Mouse (Mus musculus) gastrocnemius, postnatal 14 days (tissue): ENCODE results near the gene Zbtb48. TPM values are rescaled to one million over a fixed set of nuclear protein-coding genes. Genes with fewer than 3 reads are reported as not detected.
A peak's percentile ranks its signal among the peaks of the same experiment; 100 is the strongest.

Experiments used
- DNase-seq: peaks from one replicate; pipeline ENCODE4 v3.0.0; 2021; ENCODE audit warnings: mixed read lengths
- intact Hi-C: fragments of 180-260 bp; cut with DNase I; formaldehyde crosslinking; loops from one replicate; pipeline ENCODE4 v1.15.1; 2025; ENCODE audit warnings: low total_unique reads
- total RNA-seq, 2 experiments: library from RNA; stranded (reverse); gene quantifications; 2 replicates each; pipeline ENCODE4 v1.2.3; 2021

Gene Zbtb48
- total RNA-seq, 2 experiments from 2014 or later = 1.8 to 3.3 TPM

- intact Hi-C loops = no loop called here
- no peak for DNase-seq
Measured at GRCm38 (mm10) chr4:151985886-151986285, 41.6 kb downstream of the Zbtb48 start.

DNA sequence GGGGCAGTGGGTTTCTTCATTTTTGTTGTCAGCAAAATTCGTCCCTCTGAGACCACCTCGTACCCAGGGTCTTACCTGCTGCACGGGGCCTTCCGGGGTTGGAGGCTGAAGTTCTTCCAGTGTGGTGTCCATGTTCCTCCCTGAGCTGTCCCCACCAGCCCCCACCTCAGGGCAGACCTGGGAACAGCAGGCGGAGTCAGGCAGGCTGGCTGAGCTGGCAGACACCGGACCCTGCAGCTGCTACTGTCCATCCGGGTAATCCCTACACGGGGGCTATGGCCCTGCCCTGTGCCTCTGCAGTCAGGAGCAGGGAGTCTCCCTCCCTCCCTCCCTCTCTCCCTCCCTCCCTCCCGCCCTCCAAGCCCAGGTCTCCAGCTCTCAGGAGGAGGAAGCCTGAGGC is 43.9 kb downstream of the Zbtb48 start:
- DNase-seq = peak; percentile 91
- intact Hi-C loops = loop anchor here (2.0 kb wide), 1 partner anchor 43 kb away; the partner anchor contains the start of gene Zbtb48

DNA sequence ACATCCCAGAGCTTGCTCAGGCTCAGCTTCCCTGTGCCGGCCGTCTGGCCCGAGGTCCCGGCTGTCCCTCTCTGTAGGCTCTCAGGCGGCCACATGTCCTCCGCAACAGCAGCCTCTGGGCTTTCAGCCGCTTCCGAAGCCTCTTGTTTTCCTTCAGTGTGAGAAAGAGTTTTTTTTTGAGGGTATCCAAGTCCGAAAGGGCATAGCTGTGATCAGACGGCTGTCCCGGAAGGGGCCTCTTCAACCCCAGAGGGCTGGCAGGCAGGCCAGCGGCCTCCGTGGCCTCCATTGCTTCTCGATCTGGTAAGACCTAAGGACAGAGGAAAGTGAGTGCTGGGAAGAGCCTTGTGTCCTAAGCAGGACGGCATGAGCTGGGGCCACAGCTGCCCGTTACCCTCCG is 44.4 kb downstream of the Zbtb48 start:
- no peak for DNase-seq
- intact Hi-C loops = loop anchor here (2.0 kb wide), 1 partner anchor 44 kb away; the partner anchor contains the start of gene Zbtb48

DNA sequence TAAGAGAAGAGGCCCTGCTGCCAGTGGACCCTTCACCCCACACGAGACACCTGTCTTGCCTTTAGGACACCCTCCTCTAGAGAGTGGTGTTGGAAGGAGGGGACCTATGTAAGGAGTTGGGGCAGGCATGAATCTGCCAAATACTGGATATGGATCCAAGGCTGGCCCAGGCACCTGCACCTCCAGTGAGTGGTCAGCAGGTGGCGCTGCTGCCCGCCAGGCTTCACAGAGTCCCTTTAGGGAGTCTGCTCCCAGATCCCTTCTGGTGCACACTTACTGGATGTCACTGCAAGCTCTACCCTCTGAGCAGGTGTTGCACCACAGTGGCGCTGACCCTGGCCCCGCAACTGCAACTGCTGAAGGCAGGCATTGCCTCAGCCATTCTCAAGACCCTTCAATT is 46.1 kb downstream of the Zbtb48 start:
- peak; percentile 79 for DNase-seq
- intact Hi-C loops = no loop called here

DNA sequence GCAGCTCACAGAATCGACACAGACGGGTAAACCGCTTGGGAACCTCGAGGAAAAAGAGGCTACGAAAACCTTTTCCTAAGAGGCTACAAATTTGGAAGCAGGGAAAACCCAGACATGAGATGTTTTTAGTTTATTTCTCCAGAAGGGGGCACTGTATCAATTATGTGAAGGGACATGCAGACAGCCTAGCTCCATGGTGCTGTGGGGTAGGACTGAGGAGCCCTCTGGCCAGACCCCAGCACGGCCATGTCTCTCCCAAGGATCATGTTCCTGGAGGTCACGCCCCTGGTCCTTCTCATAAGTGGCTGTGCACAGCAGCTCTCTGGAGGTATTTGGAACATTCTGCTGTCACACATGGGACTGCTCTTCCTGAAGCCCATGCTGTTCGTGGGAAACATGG is 46.8 kb downstream of the Zbtb48 start:
- DNase-seq = no peak
- intact Hi-C loops = no loop called here

DNA sequence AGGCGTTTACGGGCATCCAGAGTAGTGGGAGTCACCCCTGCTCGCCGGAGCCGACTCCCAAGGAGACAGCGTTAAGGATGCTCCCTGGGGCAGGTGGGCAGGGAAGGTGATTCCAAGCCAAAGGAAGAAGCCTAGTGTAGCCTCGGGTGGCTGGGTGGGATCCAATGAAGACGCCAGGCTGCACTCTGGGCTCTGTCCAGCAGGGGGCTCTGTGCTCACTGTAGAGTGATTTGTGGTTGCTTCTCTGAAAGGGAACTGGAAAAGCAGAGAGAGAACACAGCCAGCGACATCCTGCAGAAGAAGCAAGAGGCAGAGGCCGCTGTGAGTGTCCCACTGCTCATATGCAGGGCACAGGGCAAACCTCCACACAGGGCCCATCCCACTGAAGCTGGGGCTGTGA is 49.7 kb downstream of the Zbtb48 start:
- intact Hi-C loops = loop anchor here (5.0 kb wide), 1 partner anchor 120 kb away; no protein-coding TSS in a partner anchor
- DNase-seq = peak; percentile 82

DNA sequence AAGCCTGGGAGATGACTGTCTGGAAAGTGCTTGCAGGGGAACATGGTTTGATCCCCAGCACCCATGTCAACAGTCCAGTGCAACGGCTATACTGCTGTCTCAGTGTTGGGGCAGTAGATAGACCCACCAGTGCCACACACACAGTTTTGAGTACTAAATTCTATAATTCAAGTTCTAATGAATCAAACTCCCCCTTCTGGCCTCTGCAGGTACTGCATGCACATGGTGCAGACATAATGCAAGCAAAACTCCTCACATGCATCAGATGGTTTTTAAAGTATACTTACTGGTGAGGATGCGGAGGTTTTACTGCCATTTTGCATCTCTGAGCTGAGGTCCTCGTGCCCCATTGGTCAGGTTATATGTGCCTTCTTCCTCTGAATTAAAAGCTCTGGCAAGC is 52.0 kb downstream of the Zbtb48 start:
- intact Hi-C loops = loop anchor here (5.0 kb wide), 1 partner anchor 122 kb away; no protein-coding TSS in a partner anchor
- DNase-seq = no peak

DNA sequence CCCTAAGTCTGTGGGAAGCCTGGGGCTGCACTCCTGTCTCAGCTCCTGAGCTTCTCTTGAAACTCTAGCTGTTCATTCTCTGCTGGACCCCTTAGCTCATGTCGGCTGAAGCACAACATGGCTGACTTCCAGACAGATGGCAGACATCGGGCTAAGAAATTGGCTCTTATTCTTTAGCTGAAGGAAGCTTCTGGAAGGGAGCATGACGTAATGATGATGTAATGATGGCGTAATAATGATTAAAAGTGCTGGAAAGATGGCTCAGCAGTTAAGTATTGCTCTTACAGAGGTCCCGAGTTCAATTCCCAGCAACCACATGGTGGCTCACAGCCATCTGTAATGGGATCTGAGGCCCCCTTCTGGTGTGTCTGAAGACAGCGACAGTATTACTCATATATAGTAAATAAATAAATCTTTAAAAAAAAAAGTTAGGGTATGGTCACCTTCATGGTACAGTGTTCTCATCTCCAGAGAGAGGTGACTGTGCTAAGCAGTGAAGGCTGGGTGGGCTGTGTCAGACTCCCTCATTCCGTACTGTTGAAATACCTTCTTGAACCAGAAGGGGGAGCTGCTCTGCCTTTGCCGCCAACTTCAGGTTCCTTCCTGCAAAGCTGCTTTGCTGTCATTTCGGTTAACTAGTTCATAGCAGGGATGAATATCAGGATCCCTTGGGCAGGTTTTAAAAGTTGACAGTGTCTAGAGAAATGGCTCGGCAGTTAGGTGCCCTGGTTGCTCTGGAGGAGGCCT is 55.1 kb downstream of the Zbtb48 start:
- intact Hi-C loops = no loop called here
- no peak for DNase-seq

Other genes starting within 250 kb of the Zbtb48 start
- gene Camta1, start 165.8 kb downstream of the Zbtb48 start, total RNA-seq = 10 to 100 TPM; 66.1 to 84.1 TPM
- gene Dnajc11, start 94.0 kb downstream of the Zbtb48 start, total RNA-seq = 10 to 100 TPM; 66.1 to 75.2 TPM
- 10 to 100 TPM; 28.0 to 32.2 TPM for gene Thap3, start 38.7 kb downstream of the Zbtb48 start, total RNA-seq
- 1 to 10 TPM; 4.1 to 4.4 TPM for gene Phf13, start 31.4 kb downstream of the Zbtb48 start, total RNA-seq
- gene Klhl21, start 18.9 kb downstream of the Zbtb48 start, total RNA-seq = 10 to 100 TPM; 26.9 to 31.8 TPM
- 1 to 10 TPM in 1 of 2 experiments, under 1 TPM in 1; 0.80 to 1.3 TPM for gene Tas1r1, start 10.9 kb upstream of the Zbtb48 start, total RNA-seq
- 1 to 10 TPM; 7.7 to 9.1 TPM for gene Nol9, start 11.7 kb upstream of the Zbtb48 start, total RNA-seq
- gene Plekhg5, start 44.8 kb upstream of the Zbtb48 start, total RNA-seq = 10 to 100 TPM; 11.2 to 17.1 TPM
- gene Tnfrsf25, start 88.3 kb upstream of the Zbtb48 start, total RNA-seq = 1 to 10 TPM in 1 of 2 experiments, under 1 TPM in 1; 0.74 to 1.1 TPM
- under 1 TPM; 0.58 to 0.90 TPM for gene Espn, start 124.7 kb upstream of the Zbtb48 start, total RNA-seq
- gene Hes2, start 131.2 kb upstream of the Zbtb48 start, total RNA-seq = not detected
- gene Acot7, start 150.5 kb upstream of the Zbtb48 start, total RNA-seq = 10 to 100 TPM; 12.5 to 13.2 TPM
- 10 to 100 TPM; 18.0 to 21.0 TPM for gene Gpr153, start 246.6 kb upstream of the Zbtb48 start, total RNA-seq